Mouse (Mus musculus) left cerebral cortex, postnatal 36 days (tissue): ENCODE measurements at regions not wholly inside any gene's neighbourhood (a gene's known extent, or its start where the extent isn't known, plus 50 kb on each side); places are given as distances from the start of the nearest gene placed in this dataset.
"Not testable (repeated sequence)": the region's sequence is repeated elsewhere in the genome, so short reads cannot be mapped to it uniquely, and the experiment has no call there.

Source experiments
- DNase-seq, 2 experiments: peaks; one replicate each; pipeline ENCODE4 v3.0.0; 2021 to 2022; ENCODE audit warnings: low spot score in 2 of 2, mixed read lengths in 1 of 2
- intact Hi-C: fragments of 180-260 bp; cut with DNase I; formaldehyde crosslinking; loops from one replicate; pipeline ENCODE4 v1.15.1; 2025

GRCm38 (mm10) chr14:46604156-46604885 is 156.0 kb upstream of the Cdkn3 start:
- intact Hi-C loops: no loop called here
- no peak for DNase-seq

GRCm38 (mm10) chr14:46596696-46597359 is 163.5 kb upstream of the Cdkn3 start:
- no peak for DNase-seq
- intact Hi-C loops: no loop called here

DNA sequence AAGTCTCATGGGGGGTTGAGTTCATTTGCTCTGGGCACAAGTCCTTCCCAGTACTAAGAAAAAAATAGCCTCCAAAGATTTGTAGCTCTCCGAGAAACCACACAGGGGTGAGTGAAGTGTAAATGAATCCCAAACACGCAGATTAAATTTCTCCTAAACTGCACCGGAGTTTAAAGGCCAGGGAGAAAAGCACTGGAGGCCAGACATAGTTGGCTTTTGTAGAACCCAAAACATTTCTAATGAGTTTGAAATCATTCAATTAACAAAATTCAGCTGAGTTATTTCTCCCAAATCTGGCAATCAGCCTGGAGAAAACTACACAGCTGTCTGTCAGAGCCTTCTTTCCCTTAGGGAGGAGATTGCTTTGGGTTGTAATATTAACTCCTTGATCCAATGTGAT is 166.2 kb upstream of the Cdkn3 start:
- intact Hi-C loops: no loop called here

GRCm38 (mm10) chr14:46591753-46592359 is 168.5 kb upstream of the Cdkn3 start:
- DNase-seq: no peak
- intact Hi-C loops: no loop called here

More for the DNA sequence above, 166.2 kb upstream of the Cdkn3 start:
- DNase-seq: no peak

DNA sequence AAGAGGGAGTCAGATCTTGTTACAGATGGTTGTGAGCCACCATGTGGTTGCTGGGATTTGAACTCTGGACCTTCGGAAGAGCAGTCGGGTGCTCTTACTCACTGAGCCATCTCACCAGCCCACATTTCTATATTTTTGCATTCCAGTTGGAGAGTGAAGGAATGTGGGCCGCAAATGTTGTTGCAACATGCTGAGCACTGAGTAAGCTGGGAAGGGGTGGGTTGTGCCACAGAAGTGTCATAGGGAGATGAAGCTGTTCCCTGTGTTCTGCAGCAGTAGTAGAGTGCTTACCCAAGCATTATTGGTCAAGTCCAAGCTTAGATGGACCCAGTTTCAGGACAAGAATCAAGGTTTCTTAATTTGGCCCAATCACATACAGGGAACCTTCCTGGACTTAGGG is 169.1 kb upstream of the Cdkn3 start:
- no peak for DNase-seq
- intact Hi-C loops: no loop called here

- intact Hi-C loops: no loop called here
- DNase-seq: no peak
Measured at GRCm38 (mm10) chr14:46586093-46586492, 174.2 kb upstream of the Cdkn3 start.

GRCm38 (mm10) chr14:46578051-46579000 is 182.0 kb upstream of the Cdkn3 start:
- no peak for DNase-seq
- intact Hi-C loops: no loop called here

DNA sequence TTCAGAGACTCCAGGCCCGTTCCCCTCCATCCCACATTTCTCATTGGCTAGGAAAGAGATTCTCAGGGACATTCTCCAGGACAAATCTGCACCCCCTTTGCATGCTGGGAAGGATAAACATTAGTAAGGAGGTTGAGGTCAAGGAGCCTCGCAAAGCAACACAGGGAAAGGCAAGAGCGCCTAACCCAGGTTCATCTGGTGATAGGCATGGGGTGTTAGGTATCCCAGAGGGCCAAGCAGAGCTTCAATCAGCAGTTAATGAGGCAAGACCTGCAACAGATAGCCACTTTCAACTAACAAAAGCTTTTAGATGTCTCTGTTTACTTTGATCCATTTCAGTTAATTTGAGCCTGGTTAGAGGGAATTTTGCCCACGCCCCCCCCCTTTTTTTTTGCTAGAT is 184.5 kb upstream of the Cdkn3 start:
- no peak for DNase-seq
- intact Hi-C loops: no loop called here

DNA sequence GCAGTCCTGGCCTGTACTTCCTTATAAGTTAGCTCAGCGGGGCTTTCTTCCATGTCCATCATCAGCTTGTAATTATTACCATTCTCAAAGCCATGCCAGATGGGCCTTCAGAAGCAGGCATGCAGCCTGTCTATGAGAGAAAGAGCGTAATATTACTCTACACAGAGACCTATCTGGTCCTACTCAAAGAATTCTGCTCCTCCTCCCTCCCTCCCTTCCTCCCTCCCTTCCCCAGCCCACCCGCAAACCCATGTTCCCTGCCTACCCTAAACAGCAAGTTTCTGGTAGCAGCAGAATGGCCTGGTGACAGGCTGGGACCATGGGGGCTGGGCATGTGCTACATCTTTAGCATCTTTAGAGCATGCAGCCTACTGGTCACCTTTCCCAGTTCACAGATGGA is 184.9 kb upstream of the Cdkn3 start:
- no peak for DNase-seq
- intact Hi-C loops: no loop called here

GRCm38 (mm10) chr14:46573401-46573800 is 182.9 kb upstream of the Bmp4 start:
- intact Hi-C loops: no loop called here
- no peak for DNase-seq

- DNase-seq, intact Hi-C loops: not testable (repeated sequence)
Measured at GRCm38 (mm10) chr14:46572972-46573371, 182.5 kb upstream of the Bmp4 start.

DNA sequence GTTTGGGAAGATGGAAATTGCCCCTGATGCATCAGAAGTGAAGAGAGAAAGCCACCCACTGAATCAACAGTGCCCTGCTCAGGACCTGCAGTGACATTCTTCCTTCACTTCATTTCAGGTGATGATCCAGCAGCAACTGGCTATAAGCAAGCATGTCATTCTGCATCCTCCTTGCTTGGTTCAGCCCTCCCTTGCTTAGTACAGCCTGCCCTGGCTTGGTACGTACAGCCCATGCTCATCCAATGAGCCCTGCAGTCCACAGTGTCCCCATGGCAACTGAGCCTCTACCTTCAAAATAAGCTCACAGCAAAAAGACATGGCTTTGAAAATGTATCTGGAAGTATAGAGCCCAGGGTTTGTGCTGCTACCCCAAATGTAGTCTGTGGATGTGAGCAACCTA is 181.4 kb upstream of the Bmp4 start:
- DNase-seq: no peak
- intact Hi-C loops: no loop called here

DNA sequence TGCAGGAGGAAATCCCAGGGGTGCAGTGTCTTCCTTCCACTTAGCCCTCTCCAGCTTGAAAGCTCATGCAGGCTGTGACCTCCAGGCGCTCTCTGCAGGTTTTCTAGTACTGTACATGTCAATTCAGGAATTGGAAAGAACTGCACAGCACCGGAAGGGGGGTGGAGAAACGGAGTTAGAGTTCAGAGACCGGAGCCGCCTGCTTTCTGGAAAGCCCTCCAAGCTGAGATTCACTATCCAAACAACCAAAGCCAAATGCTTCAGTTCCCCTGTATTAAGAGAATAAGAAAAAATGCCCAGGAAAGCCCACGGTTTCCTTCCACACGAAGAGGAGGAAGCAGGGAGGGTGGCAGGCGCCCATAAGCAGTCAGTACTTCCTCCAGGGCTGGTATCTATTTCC is 178.8 kb upstream of the Bmp4 start:
- intact Hi-C loops: loop anchor here (10.0 kb wide), 3 partner anchors 136 to 694 kb away; no protein-coding TSS in a partner anchor

DNA sequence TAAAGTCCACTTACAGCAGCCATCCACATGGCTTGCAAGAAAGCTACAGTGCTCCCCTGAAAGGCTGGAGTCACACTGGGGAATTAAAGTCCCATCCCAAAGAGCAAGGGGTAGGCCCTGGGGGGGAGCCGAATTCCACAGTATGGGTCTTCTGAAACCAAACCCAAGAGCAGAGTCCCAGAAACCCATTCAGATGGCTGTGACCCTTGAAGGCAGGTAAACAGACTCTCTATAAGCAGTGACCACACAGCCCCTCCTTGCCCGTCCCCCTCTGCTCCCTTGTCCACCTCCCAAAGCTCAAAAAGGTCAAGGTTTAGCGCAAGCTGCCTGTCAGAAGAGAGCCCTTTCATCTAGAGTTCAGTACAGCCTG is 176.9 kb upstream of the Bmp4 start:
- intact Hi-C loops: loop anchor here (10.0 kb wide), 3 partner anchors 137 to 693 kb away; no protein-coding TSS in a partner anchor
- no peak for DNase-seq

More for the DNA sequence above, 178.8 kb upstream of the Bmp4 start:
- no peak for DNase-seq

- intact Hi-C loops: loop anchor here (10.0 kb wide), 3 partner anchors 138 to 692 kb away; no protein-coding TSS in a partner anchor
- no peak for DNase-seq
Measured at GRCm38 (mm10) chr14:46566681-46567410, 176.4 kb upstream of the Bmp4 start.

DNA sequence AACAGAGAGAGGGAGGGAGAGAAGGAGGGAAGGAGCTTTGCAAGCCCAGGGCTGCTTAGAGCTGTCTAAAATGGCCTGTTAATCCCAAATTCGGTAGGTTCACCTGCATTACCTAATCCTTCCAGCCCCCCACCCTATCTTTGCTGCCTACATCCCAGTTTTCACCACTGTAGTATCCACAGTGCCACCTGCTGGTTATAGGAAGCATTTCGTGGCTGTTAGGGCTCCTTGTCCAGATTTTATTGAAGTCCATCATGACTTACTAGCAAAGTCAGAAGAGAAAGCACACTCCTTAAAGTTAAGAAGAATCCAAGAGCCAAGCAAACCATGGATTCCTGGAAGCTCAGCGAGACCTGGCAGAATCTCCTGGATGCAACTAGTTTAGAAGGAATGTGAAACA is 174.5 kb upstream of the Bmp4 start:
- intact Hi-C loops: loop anchor here (1.0 to 10.0 kb wide), 4 partner anchors 140 to 690 kb away; no protein-coding TSS in a partner anchor
- DNase-seq: peak; percentile 13 to 32

DNA sequence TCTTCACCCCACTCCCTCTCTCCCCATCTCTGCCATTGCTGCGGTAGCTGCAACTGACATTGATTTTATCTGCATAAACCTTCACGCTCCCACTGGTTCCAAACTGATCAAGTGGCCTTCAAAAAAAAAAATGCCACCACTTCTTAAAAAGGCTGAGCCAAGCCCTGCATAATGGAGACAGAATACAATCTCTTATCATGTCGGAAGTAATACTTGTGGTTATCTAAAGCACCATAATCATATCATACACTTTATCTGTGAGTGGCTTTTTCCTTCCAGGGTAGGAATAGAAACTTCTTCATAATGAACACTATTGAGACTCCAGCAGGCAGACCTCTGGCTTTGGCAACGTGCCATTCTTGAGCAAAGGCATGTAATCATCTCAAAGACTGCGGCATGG is 171.5 kb upstream of the Bmp4 start:
- intact Hi-C loops: loop anchor here (10.0 kb wide), 3 partner anchors 143 to 687 kb away; no protein-coding TSS in a partner anchor

GRCm38 (mm10) chr14:46553239-46553638 is 162.8 kb upstream of the Bmp4 start:
- intact Hi-C loops: no loop called here
- DNase-seq: no peak

More for the DNA sequence above, 171.5 kb upstream of the Bmp4 start:
- DNase-seq: no peak

DNA sequence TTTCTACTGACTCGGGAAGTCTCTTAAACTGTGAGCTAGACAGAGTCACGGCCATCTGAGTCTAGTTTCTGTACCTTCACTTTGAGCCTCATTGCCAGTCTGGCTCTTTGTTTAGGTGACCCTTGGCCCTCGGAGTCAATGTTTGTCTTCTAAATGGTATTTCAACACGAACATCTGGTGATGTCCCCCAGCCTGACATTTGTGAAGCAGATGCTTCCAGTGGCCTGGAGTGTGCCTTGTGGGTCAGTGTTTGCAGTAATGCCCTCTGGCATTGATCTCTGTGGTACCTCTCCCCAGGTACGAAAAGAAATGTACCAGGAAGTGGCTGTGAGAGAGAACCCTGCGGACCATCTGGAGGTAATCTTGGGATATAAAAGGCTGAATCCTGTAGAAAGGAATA is 155.7 kb upstream of the Bmp4 start:
- no peak for DNase-seq
- intact Hi-C loops: loop anchor here (10.0 kb wide), 1 partner anchor 381 kb away; no protein-coding TSS in a partner anchor
